ENCODE assay signal across 8 mouse cellular contexts in genomic region chr7:126377278-126378158, GRCm38 (mm10). TPM values are rescaled to one million over a fixed set of nuclear protein-coding genes. Genes with fewer than 3 reads are reported as not detected.
DNase-seq lines count a peak whose midpoint lies in the region; ATAC-seq lines count a peak whose summit lies in the region.

TSS of gene Spns1 (minus strand) at chr7:126377450.

- H3K4me1 ChIP-seq in hindbrain, embryonic 11.5 days (replicated peaks; ENCODE audit: control insufficient read depth, insufficient read depth, low read length) = peaks cover 7% of the 10 kb centered on the region

- under 1% methylated on average over 33 of the region's 33 CpGs for WGBS in hindbrain, embryonic 11.5 days

- H3K9me3 ChIP-seq in hindbrain, embryonic 11.5 days (ENCODE audit: control insufficient read depth, low read length) = no peaks in the 10 kb centered on the region

- H3K9ac ChIP-seq in hindbrain, embryonic 11.5 days (ENCODE audit: low read depth, low read length) = peak within 1 kb of the TSS; percentile 91

- peak within 1 kb of the TSS; percentile 89 for H3K4me3 ChIP-seq in hindbrain, embryonic 11.5 days (ENCODE audit: low read depth, low read length)

- no peaks in the 10 kb centered on the region for H3K27me3 ChIP-seq in hindbrain, embryonic 11.5 days (ENCODE audit: control insufficient read depth, insufficient read depth, low read length)

- peak within 1 kb of the TSS; percentile 68; the same call in 1 of the 2 replicates for H3K27ac ChIP-seq in hindbrain, embryonic 11.5 days (ENCODE audit: low read depth, low read length)

- no peaks in the 10 kb centered on the region for H3K36me3 ChIP-seq in hindbrain, embryonic 11.5 days (ENCODE audit: control insufficient read depth, insufficient read depth, low read length)

- H3K4me2 ChIP-seq in hindbrain, embryonic 11.5 days (replicated peaks; ENCODE audit: low read depth, low read length) = peak within 1 kb of the TSS; percentile 95

- peak; percentile 94 for DNase-seq in Muller cell, postnatal 12 days (ENCODE audit: inconsistent ontology term)
- peak; percentile 97 for DNase-seq in cerebellum, adult 9-11 months
- peak; percentile 97 to 100 for DNase-seq in frontal cortex, adult 2 months (ENCODE audit: extremely low spot score in 1 of 2, low spot score in 1 of 2)
- DNase-seq in hindbrain, embryonic 11.5 days (ENCODE audit: low spot score) = peak; percentile 97
- DNase-seq in layer of hippocampus, postnatal 10 days (ENCODE audit: low spot score in 2 of 2) = peak; percentile 96 to 97
- peak; percentile 98 for DNase-seq in lung, postnatal 10 days
- peak; percentile 90 for DNase-seq in ovary, postnatal 36 days (ENCODE audit: low spot score)
- peak; percentile 93 for DNase-seq in thymus, postnatal 25 days

- peak; percentile 97 for ATAC-seq in hindbrain, embryonic 11.5 days (ENCODE audit: low FRiP score)

RNA-seq across cellular contexts. Expression of gene Spns1, which starts in this region (rescaled TPM):
- 148 and 159 TPM in 2 replicates for polyA plus RNA-seq in frontal cortex, adult 2 months (2012; rRNA removed)
- polyA plus RNA-seq in hindbrain, embryonic 11.5 days (2014; fragmentation: Nextera tagmentation; extraction: Ambion mirVana) = 36.0 and 39.3 TPM in 2 replicates
- total RNA-seq in layer of hippocampus, postnatal 10 days (2021) = 10 to 100 TPM; 78.8 to 91.0 TPM

Comparison
In these comparisons a context has a peak if more than half of its experiments do, and no peak if none do; other contexts are left out.
1. Peak in every context shown above with its lines: DNase-seq, ATAC-seq, H3K4me3 ChIP-seq and H3K27ac ChIP-seq.